Mouse (Mus musculus) lung, postnatal 0 days (tissue): Measurements from ENCODE around the gene Tmem130.

ENCODE experiments used
- CTCF ChIP-seq: IDR thresholded peaks from 2 replicates; pipeline ENCODE4 v1.5.1; 2016; ENCODE audit warnings: antibody characterized with exemption, mild to moderate bottlenecking
- EP300 ChIP-seq: IDR thresholded peaks from 2 replicates; pipeline ENCODE4 v1.6.1; 2016; ENCODE audit warnings: antibody characterized with exemption, mild to moderate bottlenecking, control low read depth

- TF ChIP-seq CTCF, result no peak
- TF ChIP-seq EP300, result no peak
These were observed 3.2 kb downstream of the Tmem130 start for GRCm38 (mm10) chr5:144758422-144758821.
